Mouse (Mus musculus) limb, embryonic 10.5 days (tissue): ENCODE data around the gene Ripor2. TPM values are rescaled to one million over a fixed set of nuclear protein-coding genes. Genes with fewer than 3 reads are reported as not detected.

ENCODE experiments used
- DNase-seq: peaks from one replicate; pipeline ENCODE4 v3.0.0-alpha.2; 2017; ENCODE audit warnings: low spot score
- H3K27ac ChIP-seq: fragments of 300-500 bp; sonication (generic); 2 replicates; pipeline ENCODE4 v1.5.1; 2016; ENCODE audit warnings: mild to moderate bottlenecking
- H3K27me3 ChIP-seq: fragments of 300-500 bp; sonication (generic); 2 replicates; pipeline ENCODE4 v1.6.1; 2016; ENCODE audit warnings: low read depth, mild to moderate bottlenecking; ENCODE audit not compliant: poor library complexity, severe bottlenecking
- H3K36me3 ChIP-seq: fragments of 300-500 bp; sonication (generic); 2 replicates; pipeline ENCODE4 v1.6.1; 2016; ENCODE audit warnings: mild to moderate bottlenecking, moderate library complexity
- H3K4me1 ChIP-seq: fragments of 300-500 bp; sonication (generic); 2 replicates; pipeline ENCODE4 v1.6.1; 2016
- H3K4me3 ChIP-seq: fragments of 300-500 bp; sonication (generic); 2 replicates; pipeline ENCODE4 v1.5.1; 2016; ENCODE audit warnings: mild to moderate bottlenecking, moderate library complexity
- H3K9me3 ChIP-seq: fragments of 300-500 bp; sonication (generic); replicated peaks from 2 replicates; pipeline ENCODE4 v1.6.1; 2016; ENCODE audit warnings: mild to moderate bottlenecking
- WGBS: fragments of 180-500 bp; shearing (Covaris S2); methylation state at CpG from one replicate; pipeline ENCODE4 v1.1.7; 2016; 5-methylcytosine and 5-hydroxymethylcytosine counted together
- polyA plus RNA-seq: library from polyadenylated mRNA; unstranded; fragments of >200 nt; fragmentation: Nextera tagmentation; extraction: Ambion mirVana; gene quantifications from 2 replicates; pipeline ENCODE4 v1.2.1, GENCODE M21; 2016

Ripor2 gene
- polyA plus RNA-seq, 1 experiment from 2014 or later = 0.90 TPM

DNA sequence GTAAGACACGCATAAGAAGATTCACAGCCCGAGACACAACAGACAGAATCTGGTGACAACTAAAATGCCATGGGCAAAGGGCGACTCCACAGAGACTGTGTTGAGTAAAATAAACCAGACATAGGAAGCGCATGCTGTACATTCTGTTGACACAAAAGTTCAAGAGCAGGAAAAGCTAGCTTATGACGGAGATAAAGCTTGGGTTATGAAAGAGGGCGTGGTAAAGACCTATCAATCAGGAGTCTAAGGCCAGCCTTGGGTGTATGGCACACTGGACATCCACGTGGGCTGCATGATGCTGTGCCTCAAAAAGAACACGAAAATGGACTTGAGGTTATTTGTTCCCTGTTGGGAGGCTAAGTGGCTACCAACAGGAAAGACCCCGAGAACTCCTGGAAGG is 134.5 kb downstream of the Ripor2 start:
- Histone ChIP-seq H3K27me3 (no peaks in the 10 kb centered on the region), H3K9me3 (no peaks in the 10 kb centered on the region), H3K36me3 (no peaks in the 10 kb centered on the region), H3K4me3 (no peak overlapping the region), H3K27ac (no peak overlapping the region), H3K4me1 (peaks cover 10% of the 10 kb centered on the region)
- 90% methylated on average over 9 of the region's 9 CpGs for WGBS
- no peak for DNase-seq

GRCm38 (mm10) chr13:24717677-24718076 is 135.7 kb downstream of the Ripor2 start:
- no peak overlapping the region for H3K4me3 ChIP-seq
- H3K27ac ChIP-seq = no peak overlapping the region
- H3K36me3 ChIP-seq = no peaks in the 10 kb centered on the region
- no peaks in the 10 kb centered on the region for H3K9me3 ChIP-seq
- WGBS = 71% methylated on average over 7 of the region's 7 CpGs
- no peak for DNase-seq
- H3K4me1 ChIP-seq = peaks cover 10% of the 10 kb centered on the region
- no peaks in the 10 kb centered on the region for H3K27me3 ChIP-seq

GRCm38 (mm10) chr13:24721502-24721901 is 139.5 kb downstream of the Ripor2 start:
- 80% methylated on average over 10 of the region's 10 CpGs for WGBS
- Histone ChIP-seq H3K27me3 (no peaks in the 10 kb centered on the region), H3K36me3 (no peaks in the 10 kb centered on the region), H3K4me1 (peaks cover 15% of the 10 kb centered on the region), H3K9me3 (no peaks in the 10 kb centered on the region), H3K4me3 (no peak overlapping the region), H3K27ac (no peak overlapping the region)
- DNase-seq = no peak

- Histone ChIP-seq H3K4me1 (peaks cover 8% of the 10 kb centered on the region; the same call in 1 of the 2 replicates), H3K9me3 (no peaks in the 10 kb centered on the region), H3K36me3 (no peaks in the 10 kb centered on the region), H3K27me3 (no peaks in the 10 kb centered on the region), H3K4me3 (no peak overlapping the region), H3K27ac (no peak overlapping the region)
- DNase-seq = no peak
- 70% methylated on average over 8 of the region's 8 CpGs for WGBS
These were observed 141.9 kb downstream of the Ripor2 start for GRCm38 (mm10) chr13:24723699-24724394.

GRCm38 (mm10) chr13:24724395-24724759 is 142.4 kb downstream of the Ripor2 start:
- no peaks in the 10 kb centered on the region for H3K9me3 ChIP-seq
- no peaks in the 10 kb centered on the region for H3K27me3 ChIP-seq
- H3K4me3 ChIP-seq = no peak overlapping the region
- H3K27ac ChIP-seq = no peak overlapping the region
- no peaks in the 10 kb centered on the region for H3K36me3 ChIP-seq
- 75% methylated on average over 4 of the region's 4 CpGs for WGBS
- DNase-seq = no peak
- peaks cover 8% of the 10 kb centered on the region; the same call in 1 of the 2 replicates for H3K4me1 ChIP-seq

- no peak overlapping the region for H3K4me3 ChIP-seq
- no peaks in the 10 kb centered on the region for H3K36me3 ChIP-seq
- no peaks in the 10 kb centered on the region for H3K27me3 ChIP-seq
- DNase-seq = no peak
- H3K27ac ChIP-seq = no peak overlapping the region
- 94% methylated on average over 5 of the region's 5 CpGs for WGBS
- H3K9me3 ChIP-seq = no peaks in the 10 kb centered on the region
- peaks cover 5% of the 10 kb centered on the region; the same call in 1 of the 2 replicates for H3K4me1 ChIP-seq
These were observed 147.1 kb downstream of the Ripor2 start for GRCm38 (mm10) chr13:24729128-24729527.

DNA sequence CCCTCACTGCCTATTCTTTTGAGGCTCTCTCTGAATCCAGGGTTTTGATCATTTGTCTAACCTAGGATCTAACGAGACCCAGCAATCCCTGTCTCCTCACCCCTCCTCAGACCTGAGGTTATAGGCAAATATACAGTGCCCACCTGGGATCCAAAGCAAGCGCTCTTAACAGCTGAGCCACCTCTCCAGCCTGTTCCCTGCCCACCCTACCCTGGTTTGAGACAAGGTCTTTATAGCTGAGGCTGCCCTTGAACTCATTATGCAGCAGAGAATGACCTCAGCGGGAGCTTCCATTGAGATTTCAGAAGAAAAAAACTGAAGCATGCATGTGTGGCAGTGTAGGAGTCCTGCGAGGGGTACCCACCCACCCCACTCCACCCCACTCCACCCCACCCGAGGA is 152.5 kb downstream of the Ripor2 start:
- DNase-seq = no peak
- Histone ChIP-seq H3K27me3 (no peaks in the 10 kb centered on the region), H3K36me3 (no peaks in the 10 kb centered on the region)

DNA sequence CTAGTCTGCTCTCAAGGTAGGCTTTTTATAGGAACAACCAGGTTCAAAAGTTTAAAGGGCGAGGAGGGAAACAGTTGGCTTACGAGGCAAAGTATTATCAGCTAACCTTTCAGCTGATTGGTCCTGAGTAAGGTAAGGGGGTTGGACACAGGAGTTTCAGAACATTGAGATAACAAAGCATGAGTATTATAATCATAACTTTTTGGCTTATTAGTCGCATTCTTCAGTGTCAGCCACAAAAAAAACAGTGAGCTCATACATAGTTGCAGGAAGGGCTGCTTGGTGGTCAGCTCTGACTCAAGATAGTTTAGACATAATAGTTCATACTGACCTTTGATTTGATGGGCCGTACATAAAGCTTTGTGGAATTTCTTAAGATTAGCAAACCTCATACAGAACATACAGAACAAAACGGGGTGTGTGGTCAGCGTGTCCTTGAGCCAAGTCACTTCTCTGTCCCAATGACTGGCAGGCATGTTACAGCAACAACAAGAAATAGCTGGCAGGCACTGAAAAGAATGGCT is 153.7 kb downstream of the Ripor2 start:
- no peaks in the 10 kb centered on the region for H3K27me3 ChIP-seq
- 81% methylated on average over 6 of the region's 6 CpGs for WGBS
- H3K27ac ChIP-seq = no peak overlapping the region
- no peak for DNase-seq
- no peaks in the 10 kb centered on the region for H3K9me3 ChIP-seq
- peaks cover 9% of the 10 kb centered on the region for H3K36me3 ChIP-seq
- H3K4me1 ChIP-seq = no peaks in the 10 kb centered on the region
- H3K4me3 ChIP-seq = no peak overlapping the region

More for the DNA sequence above, 152.5 kb downstream of the Ripor2 start:
- WGBS = 90% methylated on average over 5 of the region's 5 CpGs
- no peaks in the 10 kb centered on the region for H3K9me3 ChIP-seq
- H3K4me3 ChIP-seq = no peak overlapping the region
- H3K4me1 ChIP-seq = no peaks in the 10 kb centered on the region
- H3K27ac ChIP-seq = no peak overlapping the region

- no peak within 1 kb of the TSS for H3K27ac ChIP-seq
- 94% methylated on average over 10 of the region's 10 CpGs for WGBS
- H3K36me3 ChIP-seq = peaks cover 12% of the 10 kb centered on the region
These were observed 159.0 kb downstream of the Ripor2 start, which contains the start of gene Armh2 for GRCm38 (mm10) chr13:24741028-24741427. Armh2 (plus strand) TSS chr13:24741232.

GRCm38 (mm10) chr13:24747823-24748222 is 165.8 kb downstream of the Ripor2 start:
- Histone ChIP-seq H3K9me3 (no peaks in the 10 kb centered on the region), H3K27me3 (no peaks in the 10 kb centered on the region), H3K27ac (no peak overlapping the region), H3K36me3 (peaks cover 48% of the 10 kb centered on the region), H3K4me3 (no peak overlapping the region), H3K4me1 (no peaks in the 10 kb centered on the region)
- WGBS = 90% methylated on average over 3 of the region's 3 CpGs
- DNase-seq = no peak

More at GRCm38 (mm10) chr13:24741028-24741427, 159.0 kb downstream of the Ripor2 start, which contains the start of gene Armh2:
- Histone ChIP-seq H3K9me3 (no peaks in the 10 kb centered on the region), H3K27me3 (no peaks in the 10 kb centered on the region), H3K4me3 (no peak within 1 kb of the TSS), H3K4me1 (no peaks in the 10 kb centered on the region)
- no peak for DNase-seq

DNA sequence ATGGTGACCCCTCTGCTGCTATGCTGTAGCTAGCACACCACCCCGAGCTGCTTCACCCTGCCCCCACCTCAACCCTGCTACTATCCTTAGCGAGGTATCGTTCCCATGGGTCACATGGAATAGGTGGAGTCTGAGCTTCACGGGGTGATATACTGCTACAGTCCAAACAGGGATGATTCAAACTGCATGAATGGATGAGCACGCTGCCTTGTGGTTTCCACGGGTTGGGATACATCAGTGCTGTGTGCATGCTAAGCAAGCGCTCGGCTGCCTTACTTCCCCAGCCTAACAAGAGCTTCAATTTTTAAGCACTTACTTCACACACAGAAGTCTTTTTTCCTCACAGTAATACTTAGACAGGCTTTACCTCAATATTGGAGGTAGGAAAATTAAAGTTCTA is 168.8 kb downstream of the Ripor2 start:
- WGBS = 96% methylated on average over 8 of the region's 8 CpGs
- Histone ChIP-seq H3K4me3 (no peak overlapping the region), H3K9me3 (no peaks in the 10 kb centered on the region), H3K27me3 (no peaks in the 10 kb centered on the region), H3K27ac (no peak overlapping the region), H3K4me1 (no peaks in the 10 kb centered on the region), H3K36me3 (peaks cover 76% of the 10 kb centered on the region)
- no peak for DNase-seq

GRCm38 (mm10) chr13:24751396-24751795 is 169.4 kb downstream of the Ripor2 start:
- no peak for DNase-seq
- H3K4me1 ChIP-seq = no peaks in the 10 kb centered on the region
- 94% methylated on average over 8 of the region's 8 CpGs for WGBS
- H3K9me3 ChIP-seq = no peaks in the 10 kb centered on the region
- no peaks in the 10 kb centered on the region for H3K27me3 ChIP-seq
- H3K4me3 ChIP-seq = no peak overlapping the region
- H3K27ac ChIP-seq = no peak overlapping the region
- peaks cover 80% of the 10 kb centered on the region for H3K36me3 ChIP-seq

- H3K4me3 ChIP-seq = no peak overlapping the region
- H3K27me3 ChIP-seq = no peaks in the 10 kb centered on the region
- whole genome bisulfite sequencing = 93% methylated on average over 3 of the region's 3 CpGs
These were observed 174.8 kb downstream of the Ripor2 start for GRCm38 (mm10) chr13:24756756-24757155.

More at GRCm38 (mm10) chr13:24756756-24757155, 174.8 kb downstream of the Ripor2 start:
- Histone ChIP-seq H3K4me1 (peaks cover 9% of the 10 kb centered on the region), H3K9me3 (no peaks in the 10 kb centered on the region), H3K36me3 (peaks cover 82% of the 10 kb centered on the region), H3K27ac (no peak overlapping the region)
- no peak for DNase-seq
